Mouse (Mus musculus) liver, postnatal 0 days (tissue): ENCODE data around the gene Kctd17. TPM values are rescaled to one million over a fixed set of nuclear protein-coding genes. Genes with fewer than 3 reads are reported as not detected.

Source experiments
- ATAC-seq: fragments of 200-750 bp; cut with Nextera tagmentation; 2 replicates; pipeline ENCODE4 v1.8.0; 2017; ENCODE audit warnings: mild to moderate bottlenecking, moderate library complexity
- DNase-seq: peaks from one replicate; pipeline ENCODE4 v3.0.0-alpha.2; 2016
- H3K27ac ChIP-seq: fragments of 300-500 bp; sonication (generic); 2 replicates; pipeline ENCODE4 v1.5.1; 2014; ENCODE audit warnings: antibody characterized with exemption, moderate library complexity, mild to moderate bottlenecking, low read depth
- H3K27me3 ChIP-seq: fragments of 300-500 bp; sonication (generic); 2 replicates; pipeline ENCODE4 v1.6.1; 2014; ENCODE audit warnings: low read length, control low read depth, mixed read lengths; ENCODE audit not compliant: insufficient read depth
- H3K36me3 ChIP-seq: fragments of 300-500 bp; sonication (generic); replicated peaks from 2 replicates; pipeline ENCODE4 v1.6.1; 2014; ENCODE audit warnings: mild to moderate bottlenecking, control low read depth, low read length, moderate library complexity, mixed read lengths; ENCODE audit not compliant: insufficient read depth
- H3K4me1 ChIP-seq: fragments of 300-500 bp; sonication (generic); 2 replicates; pipeline ENCODE4 v1.6.1; 2014; ENCODE audit warnings: antibody characterized with exemption, mild to moderate bottlenecking, control low read depth; ENCODE audit not compliant: insufficient read depth
- H3K4me2 ChIP-seq: fragments of 300-500 bp; sonication (generic); 2 replicates; pipeline ENCODE4 v1.6.1; 2014; ENCODE audit warnings: low read depth, mild to moderate bottlenecking, low read length, moderate library complexity, mixed read lengths
- H3K4me3 ChIP-seq: fragments of 300-500 bp; sonication (generic); 2 replicates; pipeline ENCODE4 v1.5.1; 2014; ENCODE audit warnings: low read depth, low read length
- H3K9ac ChIP-seq: fragments of 300-500 bp; sonication (generic); replicated peaks from 2 replicates; pipeline ENCODE4 v1.6.1; 2014; ENCODE audit warnings: mild to moderate bottlenecking, moderate library complexity
- H3K9me3 ChIP-seq: fragments of 300-500 bp; sonication (generic); 2 replicates; pipeline ENCODE4 v1.6.1; 2016; ENCODE audit warnings: mild to moderate bottlenecking, control low read depth, low read length, mixed read lengths
- CTCF ChIP-seq: sonication (generic); IDR thresholded peaks from 2 replicates; pipeline ENCODE4 v1.5.1; 2016; ENCODE audit warnings: antibody characterized with exemption, low read depth
- EP300 ChIP-seq: IDR thresholded peaks from 2 replicates; pipeline ENCODE4 v1.6.1; 2016; ENCODE audit warnings: antibody characterized with exemption, low read depth, mild to moderate bottlenecking
- WGBS: fragments of 180-500 bp; shearing (Covaris S2); extraction: QIAGEN DNeasy Blood & Tissue Kit; methylation state at CpG from one replicate; pipeline ENCODE4 v1.1.7; 2014; ENCODE audit not compliant: insufficient replicate concordance; 5-methylcytosine and 5-hydroxymethylcytosine counted together
- polyA plus RNA-seq: library from polyadenylated mRNA; unstranded; fragments of >200 nt; fragmentation: Nextera tagmentation; extraction: Ambion mirVana; gene quantifications from 2 replicates; pipeline ENCODE4 v1.2.1, GENCODE M21; 2015

Kctd17 gene
- polyA plus RNA-seq, 1 experiment from 2014 or later, result 6.0 TPM

DNA sequence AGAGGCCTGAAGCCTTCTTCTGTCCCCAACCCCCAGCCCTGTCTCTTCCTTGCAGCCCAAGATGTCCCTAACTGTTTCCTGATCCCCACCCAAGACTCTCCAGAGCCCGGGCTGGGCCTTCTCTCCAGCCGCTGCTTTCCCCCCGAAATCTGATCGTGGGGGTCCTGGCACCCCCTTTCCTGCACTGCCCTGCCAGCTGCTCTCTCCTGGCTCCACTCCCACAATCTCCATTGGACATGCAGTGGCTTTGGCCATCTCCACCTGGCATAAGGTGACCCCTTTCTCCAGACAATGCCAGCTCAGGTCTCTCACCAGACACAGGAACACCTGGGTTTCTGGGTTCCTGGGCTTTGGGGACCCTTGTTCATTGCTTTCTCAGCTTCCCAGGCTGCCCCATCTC lies 49.7 kb downstream of the Kctd17 start:
- no peak overlapping the region for H3K27ac ChIP-seq
- H3K4me2 ChIP-seq, result no peak overlapping the region
- peaks cover 11% of the 10 kb centered on the region for H3K4me1 ChIP-seq
- H3K9ac ChIP-seq, result no peak overlapping the region
- H3K9me3 ChIP-seq, result no peaks in the 10 kb centered on the region
- ATAC-seq, result no peak
- no peaks in the 10 kb centered on the region for H3K27me3 ChIP-seq
- H3K4me3 ChIP-seq, result no peak overlapping the region
- WGBS, result 82% methylated on average over 4 of the region's 4 CpGs
- H3K36me3 ChIP-seq, result no peaks in the 10 kb centered on the region
- no peak for TF ChIP-seq EP300
- TF ChIP-seq CTCF, result no peak
- DNase-seq, result no peak

DNA sequence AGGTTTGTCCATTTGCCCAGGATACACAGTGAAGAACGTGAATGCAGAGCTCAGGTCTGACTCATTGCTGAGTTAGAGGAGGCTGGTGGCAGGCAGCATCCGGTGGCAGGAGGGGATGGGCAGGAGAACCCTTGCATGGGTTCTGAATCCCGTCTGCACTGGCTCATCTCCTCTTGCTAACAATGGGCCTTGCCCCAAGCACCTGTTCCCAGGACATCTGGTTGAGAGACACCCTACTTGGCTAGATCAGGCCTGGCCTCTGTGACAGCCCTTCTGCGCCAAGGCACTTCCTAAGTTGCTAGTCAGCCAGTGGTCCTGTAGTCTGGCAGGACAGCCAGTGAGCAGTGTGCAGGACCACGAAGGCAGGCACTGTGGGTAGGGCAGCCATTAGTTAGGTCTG lies 51.1 kb downstream of the Kctd17 start:
- no peak for ATAC-seq
- Histone ChIP-seq H3K9ac (no peak overlapping the region), H3K4me3 (no peak overlapping the region), H3K27ac (no peak overlapping the region), H3K27me3 (no peaks in the 10 kb centered on the region), H3K4me1 (peaks cover 11% of the 10 kb centered on the region), H3K9me3 (no peaks in the 10 kb centered on the region), H3K4me2 (no peak overlapping the region), H3K36me3 (no peaks in the 10 kb centered on the region)
- TF ChIP-seq EP300 (no peak), CTCF (no peak)
- DNase-seq, result no peak
- WGBS, result 67% methylated on average over 5 of the region's 5 CpGs

GRCm38 (mm10) chr15:78480111-78480510 lies 51.7 kb downstream of the Kctd17 start:
- TF ChIP-seq EP300 (no peak), CTCF (no peak)
- ATAC-seq (no peak), DNase-seq (peak; percentile 40)
- Histone ChIP-seq H3K4me2 (no peak overlapping the region), H3K4me1 (peaks cover 11% of the 10 kb centered on the region), H3K36me3 (no peaks in the 10 kb centered on the region), H3K4me3 (no peak overlapping the region), H3K9ac (no peak overlapping the region), H3K27ac (no peak overlapping the region), H3K9me3 (no peaks in the 10 kb centered on the region), H3K27me3 (no peaks in the 10 kb centered on the region)
- WGBS, result 61% methylated on average over 7 of the region's 7 CpGs

DNA sequence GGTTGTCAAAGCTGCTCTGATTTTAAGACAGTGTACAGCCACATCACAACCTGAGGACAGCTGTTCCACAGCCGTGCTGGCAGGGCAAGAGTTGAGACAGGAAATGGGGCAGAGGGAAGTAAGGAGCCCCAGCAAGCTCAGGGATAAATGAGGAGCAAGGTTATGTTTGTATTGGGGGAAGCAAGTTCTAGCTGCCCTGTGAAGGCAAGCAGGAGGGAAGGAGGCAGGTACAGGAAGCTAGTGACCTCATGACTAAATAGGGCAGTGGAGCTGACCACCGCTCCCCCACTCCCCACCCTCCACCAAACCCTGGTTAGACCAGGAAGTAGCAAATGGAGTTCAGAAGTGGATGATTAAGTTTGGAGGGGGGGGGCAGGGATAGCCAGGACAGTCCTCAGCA lies 52.6 kb downstream of the Kctd17 start:
- no peaks in the 10 kb centered on the region for H3K27me3 ChIP-seq
- no peak overlapping the region for H3K4me2 ChIP-seq
- DNase-seq, result no peak
- H3K27ac ChIP-seq, result no peak overlapping the region
- TF ChIP-seq CTCF (no peak), EP300 (no peak)
- H3K4me1 ChIP-seq, result peaks cover 11% of the 10 kb centered on the region
- no peak overlapping the region for H3K4me3 ChIP-seq
- H3K9ac ChIP-seq, result no peak overlapping the region
- peak; percentile 27; the same call in 1 of the 2 replicates for ATAC-seq
- 4% methylated on average over 1 of the region's 2 CpGs for WGBS
- no peaks in the 10 kb centered on the region for H3K9me3 ChIP-seq
- H3K36me3 ChIP-seq, result no peaks in the 10 kb centered on the region

DNA sequence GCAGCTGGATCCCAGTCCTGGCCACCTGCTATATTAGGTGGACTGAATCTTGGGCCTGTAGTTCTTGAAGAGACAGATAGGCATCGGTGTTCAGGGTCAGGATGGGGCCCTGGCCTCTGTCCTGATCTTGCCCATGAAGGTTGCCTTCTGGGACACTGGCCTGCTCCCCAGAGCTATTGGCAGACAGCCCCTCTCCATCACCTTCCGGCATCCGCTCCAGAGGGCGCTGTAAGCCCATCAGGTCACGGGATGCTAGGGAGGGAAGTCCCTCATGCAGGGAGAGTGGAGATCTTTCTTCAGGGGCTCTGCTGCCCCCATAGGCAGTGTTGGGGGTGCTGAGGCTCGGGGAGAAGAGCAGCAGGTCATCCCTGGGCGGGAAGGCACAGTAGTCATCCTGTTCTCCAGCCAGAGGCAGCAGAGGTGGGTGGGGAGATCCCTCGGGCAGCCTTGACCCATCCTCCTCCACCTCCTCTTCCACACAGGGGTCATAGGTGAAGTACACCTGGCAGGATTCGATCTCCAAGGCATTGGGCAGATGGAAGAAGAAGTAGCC lies 53.2 kb downstream of the Kctd17 start:
- Histone ChIP-seq H3K9ac (no peak overlapping the region), H3K4me3 (no peak overlapping the region), H3K4me1 (peaks cover 11% of the 10 kb centered on the region), H3K9me3 (no peaks in the 10 kb centered on the region), H3K27ac (no peak overlapping the region), H3K4me2 (no peak overlapping the region), H3K27me3 (no peaks in the 10 kb centered on the region), H3K36me3 (no peaks in the 10 kb centered on the region)
- ATAC-seq (peak; percentile 29; the same call in 1 of the 2 replicates), DNase-seq (peak; percentile 40)
- TF ChIP-seq CTCF (peak; percentile 52), EP300 (no peak)
- 50% methylated on average over 9 of the region's 9 CpGs for WGBS

- H3K4me1 ChIP-seq, result peaks cover 11% of the 10 kb centered on the region
- TF ChIP-seq EP300 (no peak), CTCF (no peak)
- H3K36me3 ChIP-seq, result no peaks in the 10 kb centered on the region
- H3K9me3 ChIP-seq, result no peaks in the 10 kb centered on the region
- H3K27me3 ChIP-seq, result no peaks in the 10 kb centered on the region
- no peak overlapping the region for H3K9ac ChIP-seq
- ATAC-seq, result no peak
- no peak overlapping the region for H3K4me2 ChIP-seq
- WGBS, result 60% methylated on average over 3 of the region's 3 CpGs
- H3K4me3 ChIP-seq, result no peak overlapping the region
- H3K27ac ChIP-seq, result no peak overlapping the region
- DNase-seq, result no peak
Measured at GRCm38 (mm10) chr15:78482518-78482917, 54.2 kb downstream of the Kctd17 start.

- H3K9me3 ChIP-seq, result no peaks in the 10 kb centered on the region
- no peak overlapping the region for H3K9ac ChIP-seq
- H3K4me2 ChIP-seq, result no peak overlapping the region
- H3K4me3 ChIP-seq, result no peak overlapping the region
- H3K27me3 ChIP-seq, result no peaks in the 10 kb centered on the region
- H3K4me1 ChIP-seq, result peaks cover 11% of the 10 kb centered on the region
- 72% methylated on average over 4 of the region's 4 CpGs for WGBS
- H3K27ac ChIP-seq, result no peak overlapping the region
- ATAC-seq (no peak), DNase-seq (no peak)
- no peaks in the 10 kb centered on the region for H3K36me3 ChIP-seq
- TF ChIP-seq CTCF (no peak), EP300 (no peak)
Measured at GRCm38 (mm10) chr15:78483311-78483710, 54.9 kb downstream of the Kctd17 start.
